In the genomic region with DNA sequence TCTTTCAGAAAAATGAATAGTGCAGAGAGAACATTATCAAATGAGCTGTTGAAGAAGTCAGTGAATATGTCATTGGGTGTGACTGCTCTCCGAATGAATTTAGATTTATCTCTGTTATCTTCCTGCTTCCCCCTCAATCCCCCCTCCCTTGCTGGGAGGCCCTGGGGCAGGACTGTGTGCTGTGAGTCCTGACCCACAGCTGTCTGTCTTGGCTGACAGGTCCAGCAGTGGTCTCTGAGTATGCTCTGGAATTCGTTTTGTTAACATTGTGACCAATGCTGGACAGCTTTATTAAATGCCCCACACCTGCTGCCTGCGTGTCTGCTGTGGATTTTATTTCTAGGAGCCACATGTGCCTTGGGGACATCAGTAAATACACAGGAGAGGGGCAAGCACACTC, we compare ENCODE assay signal across 20 mouse cellular contexts.
A peak's percentile ranks its signal among the peaks of the same experiment; 100 is the strongest.
DNase-seq lines count a peak whose midpoint lies in the region; ATAC-seq and TF ChIP-seq lines count a peak whose summit lies in the region.
"Had no signal": no experiment of that assay in that cellular context is flagged by ENCODE, and none has a peak within 500 bp of the region (broad histone marks: within the 10 kb centered on the region; RNA-seq: fewer than 3 reads in every experiment).

No protein-coding gene starts in this region.

- no peaks in the 10 kb centered on the region; the same call in 1 of the 2 replicates for H3K27me3 ChIP-seq in midbrain, embryonic 11.5 days (ENCODE audit: control insufficient read depth, insufficient read depth, low read length)
- no peaks in the 10 kb centered on the region for H3K27me3 ChIP-seq in midbrain, postnatal 0 days (ENCODE audit: insufficient read depth, low read length)

- ATAC-seq in midbrain, embryonic 11.5 days (ENCODE audit: low FRiP score), result peak; percentile 36; the same call in 1 of the 2 replicates
- ATAC-seq in midbrain, postnatal 0 days (ENCODE audit: low FRiP score), result no peak
- ATAC-seq: inflammation-experienced regulatory T-cells, adult 6 months; liver, postnatal 0 days had no signal

- WGBS in midbrain, embryonic 11.5 days, result 21% methylated on average over 3 of the region's 3 CpGs
- WGBS in midbrain, postnatal 0 days, result 18% methylated on average over 3 of the region's 3 CpGs

- no peaks in the 10 kb centered on the region for H3K9me3 ChIP-seq in midbrain, embryonic 11.5 days (ENCODE audit: control insufficient read depth, low read length)
- no peaks in the 10 kb centered on the region for H3K9me3 ChIP-seq in midbrain, postnatal 0 days (ENCODE audit: low read length)

- peaks cover 12% of the 10 kb centered on the region for H3K4me1 ChIP-seq in midbrain, embryonic 11.5 days (ENCODE audit: control insufficient read depth, insufficient read depth, low read length)
- peaks cover 3% of the 10 kb centered on the region; the same call in 1 of the 2 replicates for H3K4me1 ChIP-seq in midbrain, postnatal 0 days (ENCODE audit: insufficient read depth, low read length)

- intact Hi-C loops in gastrocnemius, postnatal 14 days (cut with DNase I; ENCODE audit: low total_unique reads), result no loop called here

- no peak overlapping the region for H3K4me2 ChIP-seq in midbrain, embryonic 11.5 days
- H3K4me2 ChIP-seq in midbrain, postnatal 0 days (ENCODE audit: low read depth, low read length, poor library complexity, severe bottlenecking), result no peak overlapping the region
- H3K4me2 ChIP-seq: heart, embryonic 11.5 days had no signal

- H3K27ac ChIP-seq in midbrain, embryonic 11.5 days (ENCODE audit: low read depth, low read length), result no peak overlapping the region
- no peak overlapping the region for H3K27ac ChIP-seq in midbrain, postnatal 0 days (ENCODE audit: low read depth, low read length)
- H3K27ac ChIP-seq: left cerebral cortex, adult 2 months; macrophage had no signal

- H3K4me3 ChIP-seq in midbrain, embryonic 11.5 days (ENCODE audit: low read depth, low read length), result no peak overlapping the region
- no peak overlapping the region for H3K4me3 ChIP-seq in midbrain, postnatal 0 days (ENCODE audit: low read depth, low read length)
- H3K4me3 ChIP-seq: erythroblast, embryonic 14.5 days; left cerebral cortex, adult 2 months had no signal

- no peak overlapping the region for H3K9ac ChIP-seq in midbrain, embryonic 11.5 days (ENCODE audit: low read length)
- H3K9ac ChIP-seq in midbrain, postnatal 0 days (replicated peaks; ENCODE audit: low read length, poor library complexity, severe bottlenecking), result no peak overlapping the region
- H3K9ac ChIP-seq: liver, postnatal 0 days had no signal

- DNase-seq in kidney, adult 9 months, result peak; percentile 4
- DNase-seq in kidney, postnatal 14 days, result no peak
- no peak for DNase-seq in midbrain, embryonic 11.5 days (ENCODE audit: low spot score, missing footprints)
- DNase-seq in midbrain, postnatal 0 days (ENCODE audit: low spot score), result no peak
- DNase-seq in mesoderm, embryonic 11.5 days (ENCODE audit: low read depth, low spot score), result peak; percentile 52
- DNase-seq in cerebellum, adult 11-12 months, result no peak
- no peak for DNase-seq in gastrocnemius, postnatal 14 days
- DNase-seq: cerebellum, adult 9-10 months; gastrocnemius, postnatal 36 days; heart, postnatal 14 days; kidney, postnatal 10 days; liver; liver, postnatal 0 days; spleen, adult 18-20 months; thymus, adult 18-20 months had no signal

- no peak for TF ChIP-seq CTCF in midbrain, postnatal 0 days (IDR thresholded peaks at IDR 0.05)

- H3K36me3 ChIP-seq in midbrain, embryonic 11.5 days (ENCODE audit: control insufficient read depth, insufficient read depth, low read length), result no peaks in the 10 kb centered on the region
- H3K36me3 ChIP-seq in midbrain, postnatal 0 days (ENCODE audit: insufficient read depth, low read length), result no peaks in the 10 kb centered on the region

Comparison
In these comparisons a context has a peak if more than half of its experiments do, and no peak if none do; other contexts are left out.
1. DNase-seq: peak in kidney, adult 9 months (single experiment) and mesoderm, embryonic 11.5 days (single experiment); none in kidney, postnatal 14 days (single experiment), midbrain, embryonic 11.5 days (single experiment), midbrain, postnatal 0 days (single experiment), cerebellum, adult 11-12 months (single experiment) and gastrocnemius, postnatal 14 days (single experiment).